Mouse (Mus musculus): Measurements from ENCODE around the gene Trim72.
"Not testable (repeated sequence)": the region's sequence is repeated elsewhere in the genome, so short reads cannot be mapped to it uniquely, and the experiment has no call there.

Gene Trim72

GRCm38 (mm10) chr7:128009715-128010340 lies 6.1 kb downstream of the Trim72 start:
- DNase-seq, result no peak

DNA sequence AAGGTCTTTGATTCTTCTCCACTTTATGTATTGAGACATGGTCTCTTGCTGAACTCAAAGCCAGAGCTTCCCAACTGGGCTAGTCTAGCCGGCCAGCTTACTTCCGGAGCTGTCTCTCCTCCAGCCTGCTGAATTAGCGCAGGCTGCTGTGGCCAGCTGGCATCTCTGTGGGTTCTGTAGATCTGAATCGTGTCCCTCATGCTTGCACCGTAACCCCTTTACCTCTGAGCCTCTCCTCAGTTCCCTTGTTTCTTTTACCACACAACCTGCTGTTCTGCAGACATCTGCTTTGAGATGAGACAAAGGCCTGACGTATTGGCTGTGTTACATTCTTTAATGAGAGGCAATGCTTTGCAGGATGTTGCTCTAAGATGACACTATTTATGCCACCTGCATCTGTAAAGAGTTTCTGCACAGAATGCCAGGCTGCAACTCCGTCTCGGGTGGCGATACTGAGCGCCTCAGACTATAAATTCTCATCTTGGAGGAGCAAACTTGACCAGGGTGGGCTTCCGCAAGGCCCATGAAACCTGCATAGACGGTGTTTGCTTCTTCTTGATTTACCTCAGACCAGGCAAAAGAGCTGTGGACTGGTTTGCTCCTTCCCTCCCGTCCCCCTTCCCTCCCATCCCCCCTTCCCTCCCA lies 8.5 kb downstream of the Trim72 start:
- DNase-seq, result no peak

- DNase-seq, result no peak
These were observed 9.4 kb downstream of the Trim72 start for GRCm38 (mm10) chr7:128013116-128013515.

DNA sequence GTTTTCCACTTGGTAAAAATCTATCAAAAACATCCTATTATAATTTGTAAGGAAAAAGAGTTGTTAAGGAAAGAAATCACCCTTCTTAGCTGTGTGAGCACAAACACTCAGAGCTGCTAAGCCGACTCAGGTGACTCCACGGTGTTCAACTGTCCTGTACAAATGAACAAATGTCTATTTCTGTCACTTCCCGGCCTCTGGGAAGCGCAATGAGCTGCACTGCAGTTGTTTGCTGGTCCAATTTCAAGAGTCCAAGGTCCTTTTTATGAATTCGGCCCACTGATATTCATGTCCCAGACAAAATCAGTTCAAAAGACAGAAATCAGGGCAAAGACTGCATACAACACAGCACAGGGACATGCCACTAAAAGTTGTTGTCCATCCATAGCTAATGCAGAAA lies 12.4 kb downstream of the Trim72 start:
- DNase-seq, result not testable (repeated sequence)

DNA sequence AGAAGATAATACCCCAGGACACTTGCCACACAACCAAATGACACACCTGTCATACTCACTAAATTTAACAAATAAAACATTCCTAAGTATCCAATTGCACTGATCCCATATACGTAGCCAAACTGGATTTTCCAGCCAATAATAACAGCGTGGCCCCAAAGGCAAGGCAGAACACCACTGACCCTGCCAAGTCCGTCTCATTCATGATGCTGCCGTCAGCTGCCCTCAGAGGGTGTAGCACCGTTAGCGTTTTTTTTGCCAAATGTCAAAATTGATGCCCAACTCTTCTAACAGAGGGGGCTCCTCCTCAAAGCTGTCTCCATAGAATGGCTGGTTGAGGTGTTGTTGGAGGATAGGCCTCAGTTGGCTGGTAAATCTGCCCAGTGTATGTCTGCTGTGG lies 12.9 kb downstream of the Trim72 start:
- no peak for DNase-seq

DNA sequence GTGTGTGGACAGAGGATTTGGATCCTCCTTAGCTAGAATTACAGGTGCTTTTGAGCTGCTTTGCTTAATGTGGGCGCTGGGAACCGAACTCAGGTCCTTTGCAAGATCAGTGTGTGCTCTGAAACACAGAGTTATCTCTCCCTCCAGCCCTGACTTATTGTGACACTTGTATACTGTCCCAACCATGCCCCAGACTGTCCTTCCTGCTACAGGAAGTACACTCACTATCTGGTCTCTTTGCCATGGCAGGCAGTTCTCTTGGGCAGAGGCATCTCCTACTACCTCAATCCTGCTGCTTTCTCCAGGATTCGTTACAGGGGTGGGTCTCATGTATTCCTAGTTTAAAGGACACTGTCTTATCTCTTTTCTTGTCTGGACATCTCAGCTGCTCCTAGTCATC lies 14.5 kb downstream of the Trim72 start:
- DNase-seq, result no peak

DNA sequence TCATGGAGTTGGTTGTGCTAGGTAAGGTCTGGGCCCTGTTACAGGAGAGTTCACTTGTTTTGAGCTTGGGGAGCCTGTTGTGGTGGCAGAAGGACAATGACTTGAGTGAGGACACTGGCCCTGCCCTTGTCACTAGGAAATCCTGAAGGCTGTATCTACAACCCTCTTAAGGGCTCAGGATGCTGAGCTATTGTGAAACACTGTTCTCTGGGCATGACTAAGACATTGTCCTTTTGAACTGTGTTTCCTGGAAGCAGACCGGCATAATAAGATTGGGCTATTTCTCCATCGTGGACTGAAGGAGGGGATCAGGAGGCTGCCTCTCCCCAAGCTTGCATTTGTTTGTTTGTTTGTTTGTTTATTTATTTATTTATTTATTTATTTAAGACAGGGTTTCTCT lies 15.4 kb downstream of the Trim72 start:
- DNase-seq, result no peak

- DNase-seq, result no peak
These were observed 19.2 kb downstream of the Trim72 start for GRCm38 (mm10) chr7:128022974-128023373.

DNA sequence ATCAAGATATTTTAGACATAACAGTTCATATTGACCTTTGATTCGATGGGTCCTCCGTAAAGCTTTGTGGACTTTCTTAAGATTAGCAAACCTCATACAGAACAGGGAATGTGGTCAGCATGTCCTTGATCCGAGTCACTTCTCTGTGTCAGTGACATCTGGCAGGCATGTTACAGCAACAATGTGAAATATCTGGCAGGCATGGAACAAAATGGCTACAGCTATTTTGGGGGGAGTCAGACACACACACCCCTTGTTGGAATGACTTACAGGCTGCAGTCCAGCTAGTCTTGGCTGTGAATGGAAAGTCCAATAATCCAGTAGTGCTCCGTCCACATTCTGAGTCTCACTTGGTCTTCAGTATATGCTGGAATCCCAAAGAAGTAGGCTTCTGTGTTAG lies 19.8 kb downstream of the Trim72 start:
- no peak for DNase-seq

DNA sequence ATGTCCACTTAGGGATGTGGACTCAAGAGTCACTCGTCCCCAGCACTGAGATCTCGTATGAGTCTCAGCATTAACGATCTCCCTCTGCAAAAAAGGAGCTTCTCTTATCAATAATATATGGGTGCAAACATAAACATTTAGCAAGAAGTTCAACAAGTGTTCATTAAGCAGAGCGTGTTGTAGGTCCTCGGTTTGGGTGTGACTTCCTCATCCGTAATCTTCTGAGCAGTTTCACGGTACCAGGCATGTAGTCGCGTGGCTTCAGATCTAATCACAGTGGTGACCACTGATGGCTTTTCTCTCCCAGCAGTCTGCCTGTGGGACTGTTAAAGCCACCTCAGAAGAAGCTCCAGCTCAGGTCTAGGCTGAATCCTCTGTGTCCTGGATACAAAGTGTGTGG lies 20.6 kb downstream of the Trim72 start:
- no peak for DNase-seq

GRCm38 (mm10) chr7:128024932-128025331 lies 21.2 kb downstream of the Trim72 start:
- DNase-seq, result no peak

- DNase-seq, result no peak
These were observed 21.6 kb downstream of the Trim72 start for GRCm38 (mm10) chr7:128025381-128025780.

GRCm38 (mm10) chr7:128031403-128031976 lies 27.7 kb downstream of the Trim72 start:
- DNase-seq, result no peak

GRCm38 (mm10) chr7:128032290-128032988 lies 28.7 kb downstream of the Trim72 start:
- no peak for DNase-seq

GRCm38 (mm10) chr7:128032989-128033293 lies 29.2 kb downstream of the Trim72 start:
- DNase-seq, result no peak

DNA sequence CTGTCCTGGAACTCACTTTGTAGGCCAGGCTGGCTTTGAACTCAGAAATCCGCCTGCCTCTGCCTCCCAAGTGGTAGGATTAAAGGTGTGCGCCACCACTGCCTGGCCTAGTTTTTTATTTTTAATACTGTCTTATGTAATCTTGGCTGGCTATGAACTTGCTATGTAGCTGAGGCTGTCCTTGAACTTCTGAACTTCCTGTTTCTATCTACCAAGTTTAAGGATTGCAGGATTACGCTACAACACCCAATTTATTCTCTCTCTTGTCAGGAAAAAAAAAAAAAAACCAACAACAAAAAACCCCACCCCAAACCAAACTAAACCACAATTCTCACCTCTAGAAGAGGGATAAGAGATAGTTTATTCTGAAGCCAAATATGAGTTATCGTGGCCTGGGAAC lies 29.9 kb downstream of the Trim72 start:
- DNase-seq, result no peak

DNA sequence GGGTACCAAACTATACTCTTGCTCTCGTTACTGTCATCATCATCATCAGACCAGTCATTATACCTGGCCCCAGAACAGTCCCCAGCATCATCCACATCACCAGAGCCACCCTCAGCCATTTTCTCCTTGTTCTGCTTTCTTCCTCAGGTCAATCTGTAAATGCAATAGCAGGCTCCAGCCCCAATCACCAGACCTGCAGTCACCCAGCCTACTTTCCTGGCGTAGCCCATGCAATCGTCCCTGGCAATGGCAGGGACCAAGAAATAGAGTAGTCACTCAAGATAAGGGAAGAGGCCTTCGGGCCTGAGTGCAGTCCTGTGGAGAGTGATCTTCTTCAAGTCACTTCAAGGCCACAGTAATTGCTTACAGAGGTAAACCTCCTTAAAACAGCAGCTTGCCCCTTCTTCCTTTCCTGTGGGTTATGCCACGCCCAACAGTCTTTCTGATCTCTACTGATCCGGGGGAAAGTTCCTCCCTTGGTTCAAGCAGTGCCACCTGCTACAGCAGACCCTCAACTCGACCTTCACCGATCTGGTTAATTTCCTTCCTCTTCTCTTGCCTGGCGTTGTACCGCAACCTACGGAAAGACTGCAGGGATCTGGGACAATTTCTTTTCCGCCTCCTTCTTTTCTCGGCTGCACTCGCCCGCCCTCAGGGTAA lies 38.5 kb downstream of the Trim72 start:
- not testable (repeated sequence) for DNase-seq

- no peak for DNase-seq
These were observed 40.5 kb downstream of the Trim72 start for GRCm38 (mm10) chr7:128044142-128044785.

GRCm38 (mm10) chr7:128045640-128046039 lies 41.9 kb downstream of the Trim72 start:
- DNase-seq, result no peak

GRCm38 (mm10) chr7:128048819-128049218 lies 45.1 kb downstream of the Trim72 start:
- DNase-seq, result no peak

DNA sequence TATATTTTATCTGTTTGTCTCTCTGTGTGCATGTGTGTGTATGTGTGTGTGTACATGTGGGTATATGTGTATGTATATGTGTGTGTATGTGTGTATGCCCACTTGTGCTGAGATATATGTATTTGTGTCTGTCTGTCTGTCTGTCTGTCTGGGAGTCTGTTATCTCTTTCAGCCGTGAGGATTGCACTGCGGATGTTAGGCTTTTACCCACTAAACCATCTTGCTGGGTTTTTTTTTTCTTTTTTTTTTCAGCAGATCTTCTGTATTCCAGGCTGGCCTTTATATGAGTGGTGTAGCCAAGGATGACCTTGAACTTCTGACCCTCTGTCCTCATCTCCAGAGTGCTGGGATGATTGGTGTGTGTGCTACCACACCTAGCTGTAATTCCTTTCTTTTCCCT lies 45.5 kb downstream of the Trim72 start:
- DNase-seq, result no peak

DNA sequence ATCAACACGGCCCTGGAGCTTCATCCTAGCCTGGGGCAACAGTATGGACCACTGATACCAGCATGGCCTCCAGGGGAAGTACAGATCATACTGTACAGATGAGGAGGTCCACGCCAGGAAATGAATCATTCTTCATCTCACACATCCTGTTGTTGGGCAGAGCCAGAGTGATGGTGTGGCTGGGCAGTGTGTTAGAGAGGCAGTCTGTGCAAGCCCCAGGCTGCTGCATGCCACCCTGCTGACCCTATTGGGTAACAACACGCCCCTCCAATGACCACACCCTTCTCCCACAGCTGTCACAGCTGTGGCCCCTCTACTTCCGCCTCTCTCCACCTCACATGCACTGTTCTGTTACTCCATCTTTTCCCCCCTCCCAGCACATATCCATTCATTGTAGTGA lies 47.0 kb downstream of the Trim72 start:
- DNase-seq, result no peak

- no peak for DNase-seq
These were observed 49.3 kb downstream of the Trim72 start for GRCm38 (mm10) chr7:128053061-128053460.
